Mouse (Mus musculus) CD4-positive, CD25-positive, alpha-beta regulatory T cell, adult 2 months (primary cell): ENCODE data around the gene Paqr5.

ENCODE experiments used
- DNase-seq: peaks from one replicate; pipeline ENCODE4 v3.0.0-alpha.2; 2012; ENCODE audit warnings: low read depth, low spot score

Gene Paqr5

DNA sequence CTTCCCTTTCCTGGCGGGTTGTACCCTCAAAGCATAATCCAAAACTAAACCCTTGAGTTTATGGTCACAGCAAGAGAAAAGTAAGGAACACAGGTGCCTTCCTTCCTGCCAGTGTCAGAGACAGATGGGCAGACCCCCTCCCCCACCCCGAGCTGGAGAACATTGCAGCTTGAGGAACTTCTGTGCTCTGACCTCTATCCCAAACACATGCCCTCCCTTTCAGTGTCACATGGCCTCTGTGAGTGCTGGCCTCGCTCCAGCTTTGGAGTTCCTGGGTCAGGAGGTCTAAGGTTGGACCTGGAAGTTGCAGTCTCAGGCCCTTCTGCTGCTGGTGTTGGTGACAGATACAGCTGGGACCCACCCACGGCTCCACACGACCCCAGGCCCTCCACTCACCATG, 65.9 kb downstream of the Paqr5 start:
- DNase-seq = no peak

DNA sequence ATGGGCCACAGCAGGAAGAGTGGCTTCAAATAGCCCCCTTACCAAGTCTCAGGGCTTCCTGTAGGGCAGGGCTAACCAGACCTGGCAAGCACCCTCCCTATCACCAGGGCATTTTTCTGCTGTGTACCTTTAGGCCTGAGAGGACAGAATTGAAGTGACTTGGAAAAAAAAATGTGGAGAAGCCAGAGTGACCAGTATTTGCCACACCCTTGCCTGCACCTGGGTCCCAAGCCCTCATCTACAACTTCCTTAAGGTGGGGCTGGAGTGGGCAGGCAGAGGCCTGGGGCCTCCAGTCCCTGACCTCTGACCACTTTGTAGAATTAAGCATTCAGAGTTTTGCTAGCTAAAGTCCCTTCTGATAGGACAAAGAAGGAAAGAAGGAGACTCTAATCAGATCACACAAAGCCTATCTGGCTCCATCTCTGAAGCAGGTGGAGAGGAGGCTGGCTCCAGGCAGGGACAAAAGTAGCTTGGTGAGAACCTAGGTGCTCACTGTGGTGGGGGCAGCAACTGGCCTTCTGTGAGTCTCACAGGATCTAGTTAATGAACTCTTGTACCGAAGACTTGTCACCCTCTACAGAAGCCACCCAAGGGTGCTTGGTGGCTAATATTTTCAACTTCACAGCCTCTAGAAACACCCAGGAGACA, 66.6 kb downstream of the Paqr5 start:
- DNase-seq = no peak

DNA sequence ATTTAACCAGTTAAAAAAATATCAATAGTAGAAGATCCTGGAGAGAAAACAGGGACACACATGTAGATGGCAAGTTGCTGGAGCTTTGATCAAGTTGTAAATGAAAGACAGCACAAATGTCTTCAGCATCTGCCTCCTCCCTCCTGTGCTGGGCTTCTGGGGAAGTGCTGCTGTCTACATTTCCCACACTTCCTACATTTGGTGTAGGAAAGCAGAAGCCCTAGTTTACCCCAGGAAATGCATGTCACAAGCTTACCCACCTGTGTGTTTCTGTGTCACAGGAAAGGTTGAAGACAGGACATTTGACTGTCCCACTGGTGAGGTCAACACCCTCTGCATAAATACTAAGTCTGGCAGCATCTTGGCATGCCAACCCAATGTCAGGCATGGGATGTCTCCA, 71.9 kb downstream of the Paqr5 start:
- DNase-seq = no peak

DNA sequence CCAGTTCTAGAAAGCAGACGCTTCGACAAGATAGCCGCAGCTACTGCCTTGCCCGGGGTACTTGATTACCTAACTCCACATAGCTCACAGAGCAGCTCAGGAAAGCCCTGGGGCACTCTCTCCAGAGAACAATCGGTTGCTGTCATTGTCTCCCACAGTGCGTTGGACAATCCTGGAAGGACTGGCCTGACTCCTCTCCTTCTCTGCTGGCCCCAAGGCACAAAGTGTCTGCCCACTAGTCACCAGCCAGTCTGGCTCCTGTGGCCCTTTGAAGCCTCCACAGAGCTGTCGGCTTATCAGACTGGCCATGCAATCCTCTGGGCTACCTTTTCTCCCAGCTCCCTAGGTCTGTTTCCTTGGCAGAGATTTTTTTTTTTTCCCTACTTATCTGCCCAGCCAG, 74.4 kb downstream of the Paqr5 start:
- no peak for DNase-seq

DNA sequence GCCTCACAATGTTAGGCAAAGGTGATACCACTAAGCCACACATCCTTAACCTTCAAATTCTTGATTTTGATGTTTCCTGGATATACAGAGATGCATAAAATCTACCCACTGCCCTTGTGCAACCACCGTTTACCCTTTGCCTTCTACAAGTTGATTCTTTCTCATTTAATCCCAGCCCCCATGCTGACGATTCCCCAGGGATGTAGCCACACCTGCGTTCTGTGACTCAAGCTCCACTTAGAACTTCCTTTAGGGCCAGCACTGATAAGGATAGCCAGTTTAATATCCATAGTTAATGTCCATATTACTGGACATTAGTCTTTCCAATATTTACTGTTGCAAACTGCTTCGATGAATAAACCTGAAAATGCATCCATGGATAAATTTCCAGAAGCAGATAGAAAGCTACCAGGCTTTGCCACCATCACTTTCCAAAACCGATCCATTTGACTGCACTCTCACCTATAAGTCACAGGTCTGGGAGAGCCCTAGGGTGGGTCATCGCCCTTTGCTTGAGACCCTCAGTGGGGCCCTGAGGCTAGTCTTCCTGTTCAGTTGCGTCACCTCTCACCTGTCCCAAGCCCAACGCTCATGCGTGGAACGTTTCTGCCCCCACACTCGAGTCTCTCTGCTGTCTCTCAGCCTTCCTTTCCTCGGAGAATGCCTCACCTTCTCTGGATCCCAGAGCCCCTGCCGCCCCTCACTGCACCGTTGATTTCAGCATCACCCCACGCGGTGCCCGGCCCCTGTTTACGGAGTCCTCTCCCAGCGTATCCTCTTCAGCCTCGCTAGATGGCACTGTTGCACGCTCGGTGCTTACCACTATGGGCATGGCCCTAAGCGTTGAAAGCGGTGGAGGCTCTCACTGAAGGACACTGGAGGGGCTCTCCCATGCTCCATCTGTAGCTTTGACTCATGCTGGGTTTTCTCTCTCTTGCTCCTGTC, 79.0 kb downstream of the Paqr5 start:
- DNase-seq = peak; percentile 95

DNA sequence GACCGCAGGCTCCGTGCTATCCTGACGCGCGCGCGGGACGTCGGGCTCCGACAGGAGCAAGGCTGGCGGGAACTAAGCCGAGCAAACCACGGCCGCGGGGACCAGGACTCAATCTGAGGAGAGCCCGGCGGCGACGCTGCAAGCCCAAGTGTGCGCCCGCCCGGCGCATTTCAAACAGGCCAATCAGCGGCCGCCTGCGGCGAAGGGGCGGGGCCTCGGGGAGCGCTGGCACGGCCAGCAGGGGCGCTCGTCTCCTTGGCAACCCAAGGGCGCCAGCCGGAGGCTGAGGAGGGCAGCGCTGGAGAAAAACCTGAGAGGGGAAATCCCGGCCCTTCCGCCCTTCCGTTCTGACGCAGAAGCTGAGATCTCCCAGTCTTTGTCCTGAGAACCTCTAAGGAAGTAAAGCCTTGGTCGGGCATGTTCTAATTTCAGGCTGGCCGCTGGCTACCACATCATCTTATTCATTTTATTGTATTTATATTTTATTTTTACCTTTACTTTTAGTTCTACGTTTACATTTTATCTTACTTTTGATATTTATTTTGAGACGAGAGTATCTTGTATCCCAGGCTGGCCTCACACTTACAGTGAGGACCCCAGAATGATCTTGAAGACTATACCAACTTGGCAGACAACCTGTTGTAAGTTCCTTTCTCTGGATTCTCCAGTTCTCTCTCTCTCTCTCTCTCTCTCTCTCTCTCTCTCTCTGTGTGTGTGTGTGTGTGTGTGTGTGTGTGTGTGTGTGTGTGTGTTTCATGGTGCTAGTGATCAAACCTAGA, 79.8 kb downstream of the Paqr5 start, which contains the start of gene Kif23:
Gene Kif23 (minus strand): TSS at position 152 of the 779 bp plus-strand sequence.
- peak; percentile 97 for DNase-seq

DNA sequence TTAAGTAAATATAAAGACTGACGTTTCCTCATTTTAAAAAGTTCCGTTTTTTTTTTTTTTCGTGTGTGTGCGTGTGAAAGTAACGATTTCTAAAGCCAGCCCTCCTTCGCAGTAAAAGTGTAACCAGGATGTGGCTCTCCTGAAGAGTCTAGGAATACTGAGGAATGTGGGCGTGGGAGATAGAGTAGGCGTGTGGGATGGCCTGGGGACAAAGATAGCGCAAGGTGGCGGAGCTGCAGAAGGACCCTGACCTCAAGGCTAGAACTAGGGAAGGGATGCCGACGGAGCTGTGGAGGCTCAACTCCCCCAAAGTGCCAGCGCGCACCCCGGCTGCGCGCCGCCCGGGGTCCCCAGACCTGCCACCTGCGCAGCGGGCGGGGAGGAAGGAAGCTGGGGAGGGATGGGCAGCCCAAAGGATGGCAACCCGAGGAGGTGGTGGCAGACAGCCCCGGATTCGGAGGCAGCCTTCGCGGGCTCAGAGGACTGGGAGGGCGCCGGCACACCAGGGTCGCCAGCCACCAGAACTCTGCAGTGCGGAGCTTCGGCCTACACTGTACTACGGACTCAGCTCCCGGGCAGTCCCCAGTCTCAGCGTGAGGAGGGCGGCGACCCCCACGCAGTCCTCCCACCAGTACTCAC, 80.6 kb downstream of the Paqr5 start:
- DNase-seq = peak; percentile 59

DNA sequence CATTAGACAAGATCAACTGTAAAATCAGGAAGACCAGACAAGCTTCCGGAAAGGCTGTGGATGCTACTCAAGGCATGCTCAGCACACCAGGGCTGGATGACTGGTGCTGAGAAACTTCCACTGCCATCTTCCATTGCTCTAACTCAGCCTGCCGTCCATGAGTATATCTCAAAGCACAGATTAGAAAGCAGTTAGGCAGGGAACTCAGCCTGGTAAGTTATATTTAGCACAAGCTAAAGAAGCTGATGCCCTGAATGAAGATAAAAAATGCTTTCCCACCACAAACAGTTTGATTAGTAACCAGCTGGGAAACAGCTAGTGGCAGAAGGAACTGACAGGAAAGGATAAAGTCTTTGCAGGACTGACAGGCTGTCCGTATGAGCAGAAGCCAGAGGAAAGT, 85.6 kb downstream of the Paqr5 start:
- no peak for DNase-seq

DNA sequence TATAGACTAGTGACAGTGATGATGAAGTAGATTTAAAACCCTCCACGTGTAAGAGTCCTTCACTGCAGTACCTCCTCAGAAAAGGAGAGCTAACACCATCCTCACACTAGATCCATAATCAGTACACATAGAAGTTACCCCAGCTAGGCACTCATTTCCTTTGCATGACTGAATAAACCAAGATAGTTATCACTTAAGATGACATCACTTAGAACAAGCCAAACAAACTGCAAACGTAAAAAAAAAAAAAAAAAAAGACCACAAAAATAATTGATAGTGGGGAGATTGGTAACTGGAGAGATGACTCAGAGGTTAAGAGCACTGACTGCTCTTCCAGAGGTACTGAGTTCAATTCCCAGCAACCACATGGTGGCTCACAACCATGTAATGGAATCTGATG, 93.3 kb downstream of the Paqr5 start:
- peak; percentile 43 for DNase-seq

DNA sequence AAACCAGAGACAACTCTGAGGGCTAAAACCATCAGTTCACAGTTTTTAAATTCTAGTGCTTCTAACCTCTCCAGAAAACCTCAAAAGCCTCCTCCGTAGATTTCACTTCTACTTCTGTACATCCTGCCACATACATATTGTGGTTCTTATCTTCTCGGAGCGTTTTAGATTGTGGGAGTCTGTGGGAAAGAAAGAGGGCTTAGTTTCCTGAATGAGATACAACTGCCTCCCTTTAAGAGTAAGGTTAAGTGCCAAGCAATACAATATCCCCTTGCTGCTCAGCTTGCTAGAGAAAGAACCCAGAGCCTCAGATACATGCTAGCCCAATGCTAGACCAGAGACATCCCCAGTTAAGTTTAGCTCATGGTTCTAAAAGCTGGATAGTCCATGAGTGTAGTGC, 94.6 kb downstream of the Paqr5 start:
- DNase-seq = no peak

DNA sequence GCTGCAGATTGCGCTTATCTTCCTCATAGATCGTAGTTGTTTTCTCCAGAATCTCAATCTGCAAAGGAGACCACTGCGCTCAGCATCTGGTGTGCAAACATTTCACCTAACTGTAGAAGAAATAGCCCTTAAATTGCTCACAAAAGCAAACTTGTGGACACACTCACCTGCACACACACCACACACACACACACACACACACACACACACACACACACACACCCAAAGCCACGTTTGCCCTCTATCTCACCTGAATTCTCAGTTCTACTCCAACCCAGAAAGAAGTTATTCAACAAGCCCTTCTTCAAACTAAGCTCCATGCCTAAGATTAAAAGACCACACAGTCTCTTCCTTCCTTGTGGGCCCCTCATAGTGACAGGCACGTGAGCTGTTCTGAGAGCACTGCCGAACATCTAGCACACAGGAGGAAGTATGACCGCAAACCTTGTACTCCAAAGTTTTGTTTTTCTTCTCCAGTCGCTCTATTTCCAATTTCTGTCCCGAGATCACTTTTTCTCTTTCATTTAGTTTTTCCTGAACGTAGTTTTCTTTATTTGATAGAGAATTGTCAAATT, 101.5 kb downstream of the Paqr5 start:
- DNase-seq = peak; percentile 40

DNA sequence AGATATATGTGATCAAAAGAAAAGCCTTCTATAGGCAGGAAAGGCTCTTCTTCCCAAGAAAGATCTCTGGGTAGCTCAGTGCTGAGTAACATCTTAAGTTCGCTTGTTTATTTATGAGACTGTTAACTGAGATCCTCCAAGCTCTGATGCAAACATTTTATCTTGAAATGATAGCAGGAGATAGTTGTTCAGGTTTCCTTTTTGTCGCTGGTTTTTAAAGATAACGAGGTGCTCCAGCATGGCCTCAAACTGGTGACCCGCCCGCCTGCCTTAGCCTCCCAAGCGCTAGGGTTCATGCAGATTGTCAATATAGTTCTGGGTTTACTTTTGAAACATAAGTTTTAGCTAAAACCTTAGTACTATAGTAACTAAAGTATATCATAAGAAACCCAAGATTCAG, 106.3 kb downstream of the Paqr5 start:
- no peak for DNase-seq

DNA sequence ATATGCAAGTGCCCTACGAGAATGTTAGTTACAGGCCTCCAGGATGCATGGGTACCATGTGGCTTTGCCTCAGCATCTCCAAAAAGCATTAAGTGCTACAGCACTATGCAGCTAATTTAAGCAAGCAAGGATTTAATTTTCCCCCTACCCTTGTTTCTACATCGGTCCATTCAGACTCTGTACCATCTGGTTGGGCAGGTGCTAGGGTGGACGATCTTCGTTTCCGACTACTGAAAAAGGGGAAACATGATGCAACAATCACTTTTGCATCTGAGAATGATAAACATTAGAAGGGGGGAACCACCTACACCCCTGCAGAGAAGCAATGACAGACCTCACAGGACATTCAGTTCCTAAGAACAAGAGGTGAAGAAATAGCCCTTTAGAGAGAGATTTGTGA, 107.2 kb downstream of the Paqr5 start:
- no peak for DNase-seq

DNA sequence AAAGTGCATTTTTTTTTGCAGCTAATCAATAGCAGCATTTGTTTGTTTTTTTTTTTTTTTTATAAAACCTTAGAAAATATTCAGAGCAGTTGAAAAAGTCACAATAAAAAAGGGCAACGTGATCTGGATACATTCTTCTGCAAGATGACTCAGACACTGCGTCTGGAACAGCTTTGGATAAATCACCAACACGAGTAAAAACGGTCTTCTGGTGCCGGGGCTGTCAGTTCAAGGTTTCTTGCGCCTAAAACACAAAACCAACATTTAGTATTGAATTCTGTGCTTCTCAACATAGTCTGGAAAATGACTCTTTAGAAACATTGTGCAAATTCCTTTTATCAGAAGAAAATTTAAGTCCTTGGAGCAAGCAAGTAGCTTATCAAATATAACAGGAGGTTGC, 109.2 kb downstream of the Paqr5 start:
- DNase-seq = no peak

DNA sequence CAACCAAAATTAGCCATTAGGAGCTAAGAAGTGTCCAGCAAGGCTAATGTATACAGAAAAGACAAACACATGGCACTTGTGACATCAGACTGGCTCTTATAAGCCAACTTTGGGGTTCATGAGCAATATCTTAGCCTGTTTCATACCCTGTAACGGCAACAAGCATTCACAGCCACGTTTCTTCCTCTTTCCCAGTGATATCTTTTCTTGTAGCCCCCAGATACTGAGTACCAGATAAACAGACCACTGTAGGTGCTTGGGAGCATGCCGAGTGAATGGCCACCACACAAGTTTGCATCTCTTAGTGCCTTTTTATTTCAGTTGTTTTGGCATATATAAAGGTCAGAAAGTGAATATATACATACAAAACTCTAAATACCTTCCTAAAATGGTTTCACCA, 109.7 kb downstream of the Paqr5 start:
- DNase-seq = no peak

DNA sequence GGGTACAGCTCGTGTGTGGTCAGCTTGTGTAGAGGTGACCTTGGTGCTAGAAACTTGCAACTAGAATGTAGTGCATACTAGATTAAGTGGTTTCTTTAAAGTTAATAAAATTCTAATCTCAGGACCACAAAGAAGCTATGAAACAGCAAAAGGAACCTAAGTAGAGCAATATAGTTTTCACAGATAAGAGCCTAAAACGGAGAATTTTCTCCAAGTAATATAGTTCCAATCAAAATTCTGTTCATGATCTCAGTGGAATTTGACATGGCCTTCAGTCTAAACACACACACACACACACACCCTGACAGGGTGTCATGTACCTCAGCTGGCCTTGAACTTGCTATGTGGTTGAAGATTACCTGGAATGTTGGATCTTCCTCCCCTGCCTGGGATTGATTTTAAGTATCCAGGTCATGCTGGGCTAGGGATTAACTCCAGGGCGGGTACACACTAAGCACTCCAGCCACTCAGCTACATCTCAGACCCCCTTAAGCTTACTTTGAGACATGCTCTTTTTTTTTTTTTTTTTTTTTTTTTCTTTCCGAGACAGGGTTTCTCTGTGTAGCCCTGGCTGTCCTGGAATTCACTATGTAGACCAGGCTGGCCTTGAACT, 111.2 kb downstream of the Paqr5 start:
- no peak for DNase-seq

DNA sequence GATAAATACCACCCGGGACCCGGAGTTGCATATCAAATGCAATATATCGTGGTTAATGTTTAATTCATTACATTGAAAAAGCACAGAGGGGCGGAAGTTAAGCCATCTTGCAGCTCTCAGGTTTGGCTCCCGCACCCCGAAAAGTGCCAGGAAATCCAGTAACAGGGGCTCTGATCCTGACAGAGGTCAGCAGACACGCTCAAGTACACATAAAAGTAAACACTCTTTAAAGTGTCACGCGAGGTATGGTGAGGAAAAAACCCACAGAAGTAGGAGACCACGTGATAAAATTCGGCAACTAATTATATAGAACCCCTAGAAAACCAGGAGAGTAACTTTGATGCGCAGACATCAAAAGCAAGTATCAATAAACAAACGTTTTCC, 111.7 kb downstream of the Paqr5 start:
- no peak for DNase-seq

DNA sequence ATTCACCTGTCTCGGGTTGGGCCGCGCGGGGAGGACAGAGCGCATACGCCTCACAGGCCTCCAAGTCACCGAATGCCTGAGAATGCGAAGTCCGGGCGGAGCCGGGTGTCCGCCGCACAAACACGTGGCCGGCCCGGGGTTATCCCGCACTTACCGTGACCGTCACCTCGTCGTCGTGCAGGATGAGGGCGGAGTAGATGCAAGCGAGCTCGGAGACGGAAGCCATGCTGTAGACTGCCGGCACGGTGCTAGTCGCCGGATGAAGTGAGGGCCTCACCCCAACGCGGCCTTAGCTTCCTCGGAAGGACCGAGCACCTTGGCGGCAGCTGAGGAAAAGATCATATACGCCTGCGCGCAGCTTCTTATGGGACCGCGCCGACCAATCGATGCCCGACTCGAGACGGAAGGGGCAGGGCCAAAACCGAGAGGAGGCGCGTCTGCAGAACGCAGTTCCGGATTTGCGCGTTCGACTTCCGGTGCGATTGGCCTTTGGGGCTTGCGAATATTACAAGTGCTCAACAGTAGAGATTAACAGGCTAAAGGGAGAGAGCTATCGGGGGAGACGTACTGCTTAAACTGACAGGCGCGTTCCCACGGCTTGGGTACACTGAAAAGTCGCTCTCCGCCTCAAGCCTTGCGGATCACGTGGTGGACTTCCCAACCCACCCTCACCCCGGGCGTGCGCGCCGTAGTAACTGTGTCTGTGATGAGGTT, 112.3 kb downstream of the Paqr5 start, which contains the start of gene Rplp1:
Gene Rplp1 (minus strand): TSS at position 340 of the 714 bp plus-strand sequence.
- peak; percentile 99 for DNase-seq

DNA sequence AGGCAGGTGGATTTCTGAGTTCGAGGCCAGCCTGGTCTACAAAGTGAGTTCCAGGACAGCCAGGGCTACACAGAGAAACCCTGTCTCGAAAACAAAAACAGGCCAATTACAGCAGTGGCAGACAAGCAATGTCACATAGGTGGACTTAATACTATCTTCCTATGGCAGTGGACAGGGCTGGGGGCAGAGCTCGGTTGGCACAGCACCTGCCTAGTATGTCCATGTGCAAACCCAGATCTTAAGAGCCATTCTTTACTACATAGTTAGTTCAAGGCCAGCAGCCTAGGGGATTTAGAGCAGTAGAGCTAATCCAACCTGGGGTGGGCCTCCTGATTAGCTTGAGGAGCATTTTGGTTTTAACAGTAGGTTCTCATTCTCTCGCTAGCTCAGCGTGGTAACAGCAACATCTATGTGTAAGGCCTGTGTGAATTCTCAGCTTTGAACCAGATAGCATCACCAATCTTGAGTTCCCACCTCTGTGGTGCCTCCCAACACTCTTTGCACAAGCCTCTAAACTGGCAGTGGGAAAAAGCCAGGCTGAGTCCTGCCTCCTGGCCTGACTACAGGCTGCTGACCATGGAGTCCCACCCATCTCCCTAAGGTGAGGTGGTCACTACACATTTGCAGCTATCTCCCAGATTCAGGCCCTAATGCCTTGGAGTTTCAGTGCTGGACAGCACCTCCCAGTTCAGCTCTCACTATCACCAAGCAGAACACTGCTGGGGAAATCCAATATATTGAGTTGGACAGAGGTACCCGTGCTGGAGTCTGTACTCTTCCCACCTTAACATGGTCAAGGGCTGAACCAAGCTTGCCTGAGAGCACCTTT, 115.1 kb downstream of the Paqr5 start:
- DNase-seq = no peak
